Mouse (Mus musculus) MEL (cell line): Measurements from ENCODE around the gene Rpl35.

Source experiments
- CHD2 ChIP-seq: IDR thresholded peaks from 2 replicates; pipeline ENCODE4 v1.6.1; 2011; ENCODE audit warnings: low read length, improper control_type of control experiment
- CTCF ChIP-seq, 3 experiments: IDR thresholded peaks in 2 of 3; conservative IDR thresholded peaks in 1 of 3; 2 replicates each; pipeline ENCODE4 v1.5.1; 2011 to 2012; ENCODE audit warnings: low read length in 3 of 3, low read depth in 2 of 3, mild to moderate bottlenecking in 2 of 3, improper control_type of control experiment in 1 of 3, inconsistent platforms in 1 of 3, mixed read lengths in 1 of 3, moderate library complexity in 1 of 3; ENCODE audit not compliant: control insufficient read depth in 1 of 3, insufficient read depth in 1 of 3, poor library complexity in 1 of 3, severe bottlenecking in 1 of 3
- EP300 ChIP-seq, 2 experiments: IDR thresholded peaks; 2 replicates each; pipeline ENCODE4 v1.6.1; 2011; ENCODE audit warnings: improper control_type of control experiment in 2 of 2, low read length in 2 of 2, low read depth in 1 of 2, mild to moderate bottlenecking in 1 of 2
- GATA1 ChIP-seq: IDR thresholded peaks from 2 replicates; pipeline ENCODE4 v1.6.1; 2011; ENCODE audit warnings: low read depth, low read length, improper control_type of control experiment
- KAT2A ChIP-seq: conservative IDR thresholded peaks from 2 replicates; pipeline ENCODE4 v1.6.1; 2012; ENCODE audit warnings: low read depth, low read length, improper control_type of control experiment, inconsistent platforms
- POLR2A ChIP-seq, 2 experiments: IDR thresholded peaks; 2 replicates each; pipeline ENCODE4 v1.6.1; 2011 to 2012; ENCODE audit warnings: low read length in 2 of 2, mild to moderate bottlenecking in 2 of 2, control low read depth in 1 of 2, improper control_type of control experiment in 1 of 2, low read depth in 1 of 2, moderate library complexity in 1 of 2; ENCODE audit not compliant: control insufficient read depth in 1 of 2, insufficient read depth in 1 of 2, poor library complexity in 1 of 2
- POLR2AphosphoS5 ChIP-seq: IDR thresholded peaks from 2 replicates; pipeline ENCODE4 v1.6.1; 2012; ENCODE audit warnings: low read depth, borderline replicate concordance, mild to moderate bottlenecking, inconsistent platforms, low read length, moderate library complexity, mixed read lengths

DNA sequence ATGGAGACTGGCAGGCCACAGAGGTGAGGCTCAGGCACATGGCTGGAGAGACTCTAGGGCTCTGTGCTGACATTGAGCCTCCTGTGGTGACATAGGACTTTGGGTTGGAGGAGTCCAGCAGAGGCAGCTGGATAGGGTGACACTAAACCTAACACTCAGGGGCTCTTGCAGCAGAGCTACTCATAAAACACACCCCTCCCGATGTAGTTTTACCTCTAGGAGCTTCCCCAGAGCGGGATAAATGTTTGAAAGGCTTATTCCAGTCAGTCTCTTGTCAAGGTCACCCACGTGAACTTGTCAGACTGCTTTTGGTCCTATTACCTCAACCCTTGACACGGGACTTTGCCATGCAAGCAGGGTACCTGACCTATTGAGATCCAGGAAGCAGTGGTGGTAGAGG lies 6.0 kb downstream of the Rpl35 start:
- TF ChIP-seq POLR2AphosphoS5, result no peak
- TF ChIP-seq GATA1, result no peak
- TF ChIP-seq KAT2A, result no peak
- no peak for TF ChIP-seq POLR2A (IDR thresholded peaks at IDR 0.05; ENCODE audit: control insufficient read depth in 1 of 2, insufficient read depth in 1 of 2, low read depth in 1 of 2, low read length in 2 of 2, poor library complexity in 1 of 2)
- no peak for TF ChIP-seq CHD2
- no peak for TF ChIP-seq EP300 (IDR thresholded peaks at IDR 0.05; ENCODE audit: low read depth in 1 of 2, low read length in 2 of 2)
- no peak for TF ChIP-seq CTCF (IDR thresholded peaks at IDR 0.05 in 2 of 3, conservative IDR thresholded peaks at IDR 0.05 in 1 of 3; ENCODE audit: control insufficient read depth in 1 of 3, insufficient read depth in 1 of 3, low read depth in 2 of 3, low read length in 3 of 3, poor library complexity in 1 of 3, severe bottlenecking in 1 of 3)
